Mouse (Mus musculus): ENCODE results near the gene Bckdha.

DNA sequence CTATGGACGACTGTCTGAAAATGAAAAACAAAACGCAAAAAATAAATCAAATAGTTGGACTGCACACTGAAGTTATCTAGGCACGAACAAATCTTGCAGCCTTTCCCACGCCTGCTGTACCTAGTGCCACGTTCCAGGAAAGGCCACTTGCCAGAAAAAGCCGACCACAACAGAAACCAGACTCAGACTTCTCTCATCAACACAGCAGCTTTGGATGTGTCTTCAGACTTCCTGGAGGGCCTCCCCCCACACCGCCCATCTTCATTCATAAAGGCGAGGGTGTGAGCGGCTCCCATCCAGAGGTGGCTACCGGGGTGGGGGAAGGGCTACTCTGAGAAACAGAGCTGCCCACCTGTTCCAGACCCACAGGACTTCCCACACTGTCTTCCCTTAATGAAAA is 14.6 kb downstream of the Bckdha start:
- no peak for TF ChIP-seq CTCF (IDR thresholded peaks at IDR 0.05; ENCODE audit: low read depth, low read length)
- TF ChIP-seq POLR2A (IDR thresholded peaks at IDR 0.05; ENCODE audit: extremely low read depth, insufficient read depth, low read length), result no peak

Data from liver, adult 2 months (tissue).